Mouse (Mus musculus): ENCODE results near the gene Iqcd.
A peak's percentile ranks its signal among the peaks of the same experiment; 100 is the strongest.

The Iqcd gene

GRCm38 (mm10) chr5:120571056-120571740 is 17.6 kb upstream of the Iqcd start:
- 0 out of 2 replicates have a peak, but pooled peaks have one; percentile 42 for ATAC-seq (ENCODE audit: low TSS enrichment)

- ATAC-seq (ENCODE audit: low TSS enrichment), result no peak
These were observed 14.2 kb upstream of the Iqcd start for GRCm38 (mm10) chr5:120574469-120575063.

DNA sequence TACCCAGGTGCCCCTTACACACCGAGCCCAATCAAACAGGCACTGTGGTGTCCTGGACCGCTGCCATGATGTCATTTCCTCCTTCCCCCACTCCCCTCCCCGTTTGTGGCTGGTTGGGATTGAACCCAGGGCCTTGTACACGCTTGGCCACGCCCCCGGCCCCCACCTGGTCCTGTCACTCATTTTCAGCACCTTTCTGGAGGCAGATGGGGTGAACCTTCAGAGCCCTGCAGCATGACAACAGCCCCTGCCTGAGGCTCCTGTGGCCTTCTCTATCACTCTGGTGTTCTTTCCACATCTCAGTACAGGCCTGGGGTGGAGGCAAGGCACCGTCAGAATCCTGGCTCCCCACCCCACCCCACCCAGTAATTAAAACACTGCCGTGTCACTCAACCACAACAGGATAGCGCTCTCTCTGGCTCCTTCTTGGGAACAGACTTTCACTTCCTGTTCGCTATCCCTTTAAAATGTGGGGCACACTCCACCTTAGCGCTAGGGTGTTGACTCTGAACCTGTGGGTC is 12.0 kb upstream of the Iqcd start:
- ATAC-seq (ENCODE audit: low TSS enrichment), result no peak

- no peak for ATAC-seq (ENCODE audit: low TSS enrichment)
These were observed 10.8 kb upstream of the Iqcd start for GRCm38 (mm10) chr5:120577935-120578441.

GRCm38 (mm10) chr5:120578504-120579081 is 10.2 kb upstream of the Iqcd start:
- ATAC-seq (ENCODE audit: low TSS enrichment), result no peak

- no peak for ATAC-seq (ENCODE audit: low TSS enrichment)
These were observed 9.5 kb upstream of the Iqcd start for GRCm38 (mm10) chr5:120579211-120579897.

DNA sequence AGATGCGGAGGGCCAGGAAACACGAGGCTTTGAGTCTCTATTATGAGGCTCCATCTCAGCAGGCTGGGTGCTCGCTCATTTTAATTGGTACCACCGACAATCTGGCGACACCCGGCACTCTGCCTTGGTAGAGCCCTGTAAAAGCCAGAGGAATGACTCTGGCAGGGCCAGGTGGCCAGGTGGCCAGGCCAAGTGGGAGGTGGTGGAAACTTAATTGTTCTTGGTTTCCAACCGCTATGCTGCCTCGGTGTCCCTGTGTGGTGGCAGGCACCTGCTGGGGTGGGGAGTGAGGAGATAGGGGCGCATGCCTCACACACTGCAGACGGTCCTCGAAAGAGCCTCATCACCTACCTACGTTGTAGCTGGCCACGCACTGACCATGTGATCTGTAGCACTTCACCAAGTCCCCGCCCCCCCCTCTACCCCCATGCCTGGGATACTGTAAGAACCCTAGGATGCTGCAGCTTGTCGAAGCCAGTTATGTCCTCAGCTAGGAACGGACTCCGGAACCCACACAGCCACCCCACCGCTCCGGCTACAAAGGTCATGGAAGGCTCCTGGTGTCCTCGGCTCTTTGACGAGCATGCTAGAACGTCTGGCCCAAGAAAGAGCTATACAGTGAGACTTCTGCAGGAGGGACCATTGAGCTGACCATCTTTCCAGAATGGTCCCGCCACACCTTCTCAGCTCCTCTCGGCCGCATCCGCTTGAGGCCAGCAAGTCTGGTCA is 8.8 kb upstream of the Iqcd start:
- no peak for ATAC-seq (ENCODE audit: low TSS enrichment)

GRCm38 (mm10) chr5:120582002-120582401 is 6.8 kb upstream of the Iqcd start:
- no peak for ATAC-seq (ENCODE audit: low TSS enrichment)

- ATAC-seq (ENCODE audit: low TSS enrichment), result no peak
These were observed 5.3 kb upstream of the Iqcd start for GRCm38 (mm10) chr5:120583511-120583910.

GRCm38 (mm10) chr5:120584968-120585367 is 3.8 kb upstream of the Iqcd start:
- ATAC-seq (ENCODE audit: low TSS enrichment), result no peak

DNA sequence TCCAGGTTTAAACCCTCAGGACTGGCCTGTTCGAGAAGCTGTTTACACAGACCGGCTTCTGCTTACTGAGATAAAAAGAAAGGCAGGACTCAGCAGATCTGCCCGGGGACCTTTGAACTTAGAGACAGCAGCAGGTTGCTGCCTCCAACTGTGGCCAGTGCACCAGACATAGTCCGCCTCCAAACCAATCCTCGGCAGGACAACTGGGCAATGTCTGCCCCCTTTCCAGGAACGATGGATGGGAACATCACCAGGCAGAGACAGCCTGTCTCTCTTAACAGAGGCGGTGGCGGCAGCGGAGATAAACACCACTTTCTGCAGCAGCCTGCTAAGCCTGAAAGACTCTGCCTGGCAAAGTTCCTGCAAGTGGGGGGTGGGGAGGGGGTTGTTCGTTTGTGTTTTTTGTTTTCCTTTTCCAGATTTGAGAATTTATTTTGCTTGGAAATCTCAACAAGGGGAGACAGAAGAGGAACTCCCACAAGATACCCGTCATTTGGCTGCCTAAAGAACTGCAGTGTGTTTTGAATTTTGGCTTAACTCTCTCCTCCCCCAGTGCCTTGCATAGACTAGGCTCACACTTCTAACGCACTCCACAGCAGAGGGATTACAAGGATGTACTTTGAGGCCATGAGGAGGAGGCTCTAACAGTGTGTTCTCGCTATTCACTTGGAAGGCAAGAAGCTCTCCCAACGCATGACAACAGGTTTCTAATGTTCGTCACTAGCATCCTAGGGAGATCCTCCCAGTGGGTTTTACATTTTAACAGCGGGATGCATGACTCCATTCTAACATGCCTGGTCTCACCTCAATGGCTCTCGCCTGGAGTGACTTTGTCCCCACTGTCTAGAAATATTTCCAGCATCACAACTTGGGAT is 1.8 kb upstream of the Iqcd start:
- peak; percentile 66 for ATAC-seq (ENCODE audit: low TSS enrichment)

GRCm38 (mm10) chr5:120587616-120587926 is 1.2 kb upstream of the Iqcd start:
- ATAC-seq (ENCODE audit: low TSS enrichment), result no peak

DNA sequence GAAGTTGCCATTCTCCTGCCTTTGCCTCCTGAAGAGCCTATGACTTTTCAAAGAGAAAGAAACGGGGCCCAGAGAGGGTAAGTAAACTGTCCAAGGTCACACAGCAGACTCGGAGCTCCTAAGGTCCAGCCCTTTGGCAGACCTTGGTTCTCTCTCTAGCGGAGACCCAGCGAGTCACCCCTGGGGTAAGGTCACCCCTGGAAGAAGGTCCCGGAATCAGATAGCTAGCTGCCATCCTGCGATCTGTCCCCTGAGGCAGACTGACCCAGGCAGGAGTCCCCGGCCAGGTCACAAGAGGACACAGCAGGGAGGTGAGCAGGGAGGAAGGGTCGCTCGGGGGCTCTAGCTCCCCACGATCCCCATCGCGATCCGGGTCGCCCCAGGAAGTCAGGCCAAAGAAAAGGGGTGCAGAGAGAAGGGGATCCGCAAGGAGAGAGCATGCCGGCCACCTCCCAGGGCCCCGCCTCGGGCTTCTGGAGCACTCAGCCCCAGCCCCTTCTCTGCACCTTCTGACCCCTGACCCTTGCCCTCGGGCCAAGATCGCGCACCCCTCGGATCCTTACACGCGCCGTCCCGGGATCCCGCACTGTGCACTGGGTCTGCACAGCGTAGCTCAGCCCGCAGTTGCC is 762 bp upstream of the Iqcd start:
- no peak for ATAC-seq (ENCODE audit: low TSS enrichment)

GRCm38 (mm10) chr5:120590356-120591010 is 1.7 kb downstream of the Iqcd start:
- ATAC-seq (ENCODE audit: low TSS enrichment), result no peak

GRCm38 (mm10) chr5:120592141-120592540 is 3.3 kb downstream of the Iqcd start:
- ATAC-seq (ENCODE audit: low TSS enrichment), result no peak

GRCm38 (mm10) chr5:120594485-120594884 is 5.7 kb downstream of the Iqcd start:
- ATAC-seq (ENCODE audit: low TSS enrichment), result no peak

DNA sequence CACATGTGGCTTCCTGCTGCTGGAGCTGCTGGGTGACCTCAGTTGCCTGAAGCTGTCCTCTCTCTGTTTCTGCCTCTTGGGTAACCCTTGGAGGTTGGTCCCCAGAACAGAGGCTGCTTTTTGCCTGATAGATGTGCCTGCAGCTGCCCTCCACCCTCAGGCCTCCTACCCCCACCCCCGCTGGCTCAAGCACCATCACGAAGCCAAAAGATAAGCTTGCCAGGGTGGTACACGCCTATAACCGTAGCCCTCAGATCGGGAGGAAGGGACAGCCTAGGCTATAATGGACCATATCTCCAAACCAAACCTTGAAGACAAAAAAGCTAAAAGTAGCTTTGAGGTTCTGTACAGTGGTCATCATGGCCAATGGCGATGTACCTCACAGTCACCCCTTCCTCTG is 10.8 kb downstream of the Iqcd start:
- no peak for ATAC-seq (ENCODE audit: low TSS enrichment)

GRCm38 (mm10) chr5:120600946-120601668 is 12.3 kb downstream of the Iqcd start:
- ATAC-seq (ENCODE audit: low TSS enrichment), result no peak

DNA sequence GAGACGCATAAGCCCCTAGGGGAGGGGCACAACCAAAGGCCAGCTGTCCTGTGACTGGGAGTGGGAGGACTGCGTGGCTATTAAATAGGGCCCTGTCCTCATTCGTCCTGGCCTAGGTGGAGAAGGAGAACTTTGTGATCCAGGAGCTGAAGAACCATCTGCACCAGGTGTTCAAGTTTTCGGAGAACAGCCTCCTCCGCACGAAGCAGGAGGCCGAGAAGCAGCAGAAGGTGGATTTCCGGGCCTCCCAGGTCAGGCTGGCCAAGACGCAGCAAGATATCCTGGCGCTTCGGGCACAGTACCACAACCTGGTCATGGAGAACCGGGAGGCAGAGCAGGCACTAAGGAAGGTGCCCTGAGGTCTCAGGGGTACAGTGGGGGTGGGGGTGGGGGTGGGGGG is 13.4 kb downstream of the Iqcd start:
- no peak for ATAC-seq (ENCODE audit: low TSS enrichment)

All from frontal cortex, adult (tissue).